Mouse (Mus musculus): ENCODE results near the gene Hmcn2. TPM values are rescaled to one million over a fixed set of nuclear protein-coding genes. Genes with fewer than 3 reads are reported as not detected.

Gene Hmcn2
- polyA plus RNA-seq, 2 experiments from 2014 or later = 0.48 to 0.53 TPM

DNA sequence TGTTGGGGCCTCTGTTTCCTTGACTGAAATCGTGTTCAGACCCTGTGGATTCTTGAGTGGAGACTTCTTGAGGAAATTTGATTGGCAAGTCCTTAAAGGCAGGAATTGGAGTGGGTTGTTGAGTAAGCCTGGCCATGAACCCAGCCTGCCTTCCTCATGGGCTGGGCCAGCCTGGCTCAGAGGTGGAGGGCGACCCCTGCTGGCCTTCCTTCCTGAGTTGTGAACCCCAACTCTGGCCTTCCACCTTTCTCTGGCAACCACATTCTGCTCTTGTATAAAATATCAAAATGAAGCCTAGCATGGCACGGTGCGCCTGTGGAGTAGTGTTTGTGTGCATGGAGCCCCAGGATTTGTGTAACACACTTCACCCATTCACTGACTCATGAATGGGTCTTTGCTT, 8.5 kb upstream of the Hmcn2 start:
- no peak for ATAC-seq

DNA sequence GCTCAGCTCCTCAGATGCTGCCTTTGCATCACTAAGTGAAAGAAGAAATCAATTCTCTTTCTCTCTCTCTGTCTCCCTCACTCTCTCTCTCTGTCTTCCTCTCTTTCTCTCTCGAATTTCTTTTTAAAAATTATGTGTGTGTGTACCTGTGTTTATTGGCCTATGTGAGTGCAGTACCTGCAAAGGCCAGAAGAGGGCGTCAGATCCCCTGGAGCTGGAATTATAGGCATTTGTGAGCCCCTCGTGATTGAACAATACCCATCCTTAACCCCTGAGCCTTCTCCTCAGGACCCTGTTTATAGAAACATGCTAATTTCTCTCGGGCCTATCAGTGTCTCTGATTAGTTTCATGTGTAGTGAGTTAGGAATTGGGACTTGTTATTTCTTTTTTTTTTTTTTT, 6.0 kb upstream of the Hmcn2 start:
- no peak for ATAC-seq

DNA sequence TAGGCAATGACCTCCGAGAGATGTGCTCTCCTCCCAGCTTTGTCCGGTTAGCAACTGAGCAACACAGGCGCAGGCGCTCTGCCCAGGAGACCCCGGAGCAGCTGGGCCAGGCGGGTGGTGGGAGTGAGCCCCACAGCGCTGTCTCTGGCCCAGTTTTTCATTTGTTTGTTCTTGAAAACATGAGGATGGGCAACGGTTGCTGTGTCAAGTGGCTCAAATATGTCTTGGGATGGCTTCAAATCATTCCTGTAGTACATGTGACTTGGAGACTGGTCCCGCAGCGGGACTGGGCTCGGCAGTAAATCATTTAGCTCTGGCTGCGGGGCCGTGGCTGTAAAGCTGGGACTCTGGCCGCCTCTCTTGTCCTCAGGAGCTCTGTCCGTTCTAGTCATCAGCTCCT, 4.7 kb upstream of the Hmcn2 start:
- no peak for ATAC-seq

DNA sequence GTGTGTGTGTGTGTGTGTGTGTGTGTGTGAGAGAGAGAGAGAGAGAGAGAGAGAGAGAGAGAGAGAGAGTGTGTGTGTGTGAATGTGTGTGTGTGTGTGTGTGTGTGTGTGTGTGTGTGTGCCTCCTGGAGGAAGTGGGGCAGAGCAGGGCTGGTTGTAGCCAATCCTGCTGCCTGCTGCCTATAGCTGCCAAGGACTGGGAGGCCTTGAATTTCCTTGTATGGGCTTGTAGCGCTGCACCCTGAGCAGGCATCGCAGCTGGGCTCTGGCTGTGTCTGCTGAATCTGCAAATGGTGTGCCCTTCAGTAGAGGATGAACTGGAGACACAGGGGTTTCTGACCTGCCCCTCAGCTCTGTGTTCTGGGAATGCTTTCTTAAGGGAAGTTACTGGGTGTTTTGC, 3.9 kb downstream of the Hmcn2 start:
- ATAC-seq = no peak

DNA sequence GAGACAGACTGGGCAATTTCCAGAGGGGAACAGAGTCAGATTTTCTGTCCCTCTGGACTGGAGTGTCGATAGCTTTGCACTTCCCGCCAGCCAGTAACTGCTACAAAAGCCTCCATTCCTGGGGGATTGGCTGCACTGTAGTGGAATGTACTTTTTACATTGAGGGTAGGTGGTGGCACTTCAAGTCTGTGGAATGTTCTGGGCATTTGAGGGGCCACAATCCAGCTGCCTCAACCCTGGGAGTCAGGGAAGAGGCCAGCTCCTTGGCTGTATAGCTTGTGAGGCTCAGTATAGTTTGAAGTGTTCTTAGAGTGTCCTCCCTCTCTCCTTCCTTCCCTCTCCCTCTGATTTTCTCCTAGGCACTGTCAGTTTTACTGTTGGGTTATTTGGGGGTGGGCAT, 5.0 kb downstream of the Hmcn2 start:
- no peak for ATAC-seq

DNA sequence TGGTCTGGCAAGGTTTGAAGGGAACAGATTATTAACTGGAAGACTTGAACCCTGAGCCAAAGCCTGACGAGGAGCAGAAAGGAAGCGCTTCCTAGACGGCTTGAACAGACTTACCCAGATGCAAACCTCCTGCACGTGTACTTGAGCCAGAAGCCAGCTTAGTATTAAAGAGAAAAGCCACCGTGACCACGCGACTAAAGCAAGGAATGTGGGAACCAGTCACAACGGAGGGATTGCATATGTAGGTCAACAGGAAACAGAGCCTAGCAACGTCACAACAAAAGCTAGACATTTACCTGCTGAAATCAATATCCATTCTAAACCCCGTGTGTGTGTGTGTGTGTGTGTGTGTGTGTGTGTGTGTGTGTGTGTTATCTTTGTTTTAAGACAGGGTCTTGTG, 13.0 kb downstream of the Hmcn2 start:
- no peak for ATAC-seq

DNA sequence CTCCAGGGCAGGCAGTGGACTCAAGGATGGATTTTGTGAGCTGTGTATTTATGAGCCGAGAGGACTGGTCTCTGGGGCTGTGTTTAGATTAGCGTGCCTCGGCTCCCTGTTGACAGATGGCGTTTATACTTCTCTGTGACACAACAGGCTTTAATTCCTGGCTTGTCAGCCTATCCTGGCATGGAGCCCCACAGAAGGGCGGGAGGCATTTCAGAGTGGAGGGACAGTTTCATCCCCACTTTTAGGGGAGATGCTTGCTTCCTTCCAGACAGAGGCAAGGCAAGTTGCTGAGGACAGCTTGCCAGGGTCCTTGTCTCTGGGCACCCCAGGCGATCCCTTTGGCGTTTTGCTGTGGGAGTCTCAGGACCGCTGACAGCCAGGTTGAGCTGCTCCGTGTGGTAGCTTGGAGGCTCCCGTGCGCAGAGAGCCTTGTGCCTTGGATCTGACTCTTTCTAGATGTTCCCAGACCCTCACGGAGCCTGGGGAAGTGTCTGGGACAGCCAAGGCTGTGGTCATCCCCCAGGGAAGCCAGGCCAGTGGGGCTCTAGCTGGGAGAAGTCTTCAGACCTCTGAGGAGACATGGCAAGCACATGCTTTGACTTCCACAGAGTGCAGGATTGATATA, 23.6 kb downstream of the Hmcn2 start:
- no peak for ATAC-seq

DNA sequence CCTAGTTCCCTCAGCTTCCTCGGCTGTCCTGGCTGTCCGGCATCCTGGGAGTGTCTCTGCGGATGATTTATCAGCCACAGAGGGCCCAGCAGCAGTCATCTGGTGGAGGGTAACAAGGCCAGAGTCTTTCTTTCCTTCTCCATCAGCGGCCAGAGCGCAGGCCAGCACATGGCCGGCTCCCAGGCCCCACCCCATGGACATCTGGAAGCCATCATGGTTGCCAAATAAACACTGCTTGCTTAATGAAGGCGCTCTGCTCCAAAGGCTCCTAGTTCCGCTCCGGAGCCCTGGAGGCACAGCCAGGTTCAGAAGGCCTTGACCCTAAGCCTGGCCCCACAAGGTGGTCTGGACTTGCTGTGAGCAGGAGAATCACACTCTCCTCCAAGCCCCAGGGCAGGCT, 25.6 kb downstream of the Hmcn2 start:
- no peak for ATAC-seq

DNA sequence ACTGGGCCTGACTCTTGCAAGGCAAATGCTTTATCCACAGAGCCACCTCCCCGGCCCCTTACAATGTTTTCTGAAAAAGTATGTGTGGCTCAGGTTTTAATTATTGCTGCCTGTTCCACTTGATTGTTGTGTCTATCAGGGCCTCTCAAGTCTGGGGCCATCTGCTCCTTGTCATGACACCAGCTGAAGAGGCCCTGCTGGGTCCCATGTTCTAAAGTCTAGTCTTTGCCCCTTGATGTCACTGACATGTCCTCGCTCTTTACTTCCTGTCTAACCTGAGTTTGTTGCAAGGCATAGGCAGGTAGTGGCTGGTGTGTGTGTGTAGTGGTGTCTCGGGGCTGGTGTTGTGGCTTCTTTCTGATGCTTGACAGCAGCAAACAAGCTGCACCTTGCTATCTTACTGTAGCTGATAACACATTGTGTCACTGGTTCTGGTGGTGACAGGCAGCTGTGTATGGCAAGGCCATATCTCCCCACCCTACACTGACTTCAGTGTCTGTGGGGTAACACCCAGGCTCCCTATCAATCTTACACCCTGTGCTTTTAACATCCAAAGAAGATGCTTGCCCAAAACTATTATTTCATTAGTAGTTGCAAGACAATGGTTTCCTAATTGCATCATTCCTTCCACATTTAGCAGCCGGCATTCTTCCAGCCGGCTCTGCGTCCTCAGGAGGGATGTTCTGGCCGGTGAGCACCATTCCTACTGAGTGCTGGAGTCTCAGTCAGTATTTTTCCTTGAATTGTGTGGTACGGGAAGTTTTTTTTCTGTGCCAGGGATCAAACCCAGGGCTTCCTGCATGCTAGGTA, 27.7 kb downstream of the Hmcn2 start:
- no peak for ATAC-seq

DNA sequence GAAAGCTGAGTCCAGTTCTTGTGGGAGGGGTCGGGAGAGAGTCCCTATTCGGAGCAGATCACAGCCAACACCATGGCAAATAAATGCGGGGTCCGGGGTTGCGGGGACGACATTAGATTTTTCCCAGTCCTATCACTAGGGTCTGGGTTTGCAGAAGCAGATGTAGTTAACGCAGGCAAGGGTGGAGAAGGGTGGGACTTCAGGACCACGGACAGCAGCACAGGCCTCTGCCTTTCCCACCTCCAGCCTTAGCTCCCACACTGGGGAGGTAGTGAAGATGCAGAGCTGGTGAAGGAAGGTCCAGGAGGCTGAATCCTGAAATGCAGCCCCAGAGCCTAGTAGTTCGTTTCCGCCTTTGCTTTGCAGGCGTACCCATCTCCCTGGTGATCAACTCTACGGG, 31.9 kb downstream of the Hmcn2 start:
- ATAC-seq = no peak

DNA sequence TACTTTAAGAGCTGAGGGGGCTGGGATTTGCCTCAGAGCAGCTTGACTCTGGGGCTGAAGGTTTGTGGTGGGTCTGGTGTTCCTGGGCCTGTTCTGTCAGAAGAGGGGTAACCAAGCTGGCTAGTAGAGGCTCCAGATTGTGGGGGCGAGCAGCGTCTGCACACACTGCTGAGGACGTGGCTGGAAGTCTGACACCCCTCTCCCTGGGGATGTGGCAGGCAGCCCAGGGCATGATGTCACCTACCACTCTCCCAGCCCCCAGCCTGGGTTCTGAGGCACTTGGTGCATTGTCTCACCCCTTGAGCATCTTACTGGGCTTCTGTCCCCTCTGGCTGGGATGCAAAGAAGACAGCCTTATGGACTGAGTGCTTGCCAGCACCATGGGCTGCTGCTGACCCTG, 34.2 kb downstream of the Hmcn2 start:
- ATAC-seq = no peak

DNA sequence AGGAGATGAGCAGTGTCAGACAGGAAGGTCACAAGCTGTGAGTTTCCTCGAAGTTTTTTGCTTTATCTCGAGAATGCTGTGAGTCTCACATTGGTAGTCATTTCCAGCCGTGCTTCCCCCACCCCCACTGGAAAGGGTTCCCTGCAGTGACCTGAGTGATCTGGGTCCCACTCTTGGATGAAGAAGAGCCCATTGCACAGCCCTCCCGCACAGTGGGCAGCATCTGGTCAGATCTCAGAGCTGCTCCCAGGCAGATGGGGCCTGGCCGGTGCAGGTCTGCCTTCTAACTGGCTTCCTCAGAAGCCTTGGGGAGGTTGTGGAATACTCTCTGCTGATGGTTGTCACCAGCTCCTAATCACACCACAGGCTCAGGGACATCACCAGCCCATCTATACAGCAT, 34.6 kb downstream of the Hmcn2 start:
- ATAC-seq = no peak

DNA sequence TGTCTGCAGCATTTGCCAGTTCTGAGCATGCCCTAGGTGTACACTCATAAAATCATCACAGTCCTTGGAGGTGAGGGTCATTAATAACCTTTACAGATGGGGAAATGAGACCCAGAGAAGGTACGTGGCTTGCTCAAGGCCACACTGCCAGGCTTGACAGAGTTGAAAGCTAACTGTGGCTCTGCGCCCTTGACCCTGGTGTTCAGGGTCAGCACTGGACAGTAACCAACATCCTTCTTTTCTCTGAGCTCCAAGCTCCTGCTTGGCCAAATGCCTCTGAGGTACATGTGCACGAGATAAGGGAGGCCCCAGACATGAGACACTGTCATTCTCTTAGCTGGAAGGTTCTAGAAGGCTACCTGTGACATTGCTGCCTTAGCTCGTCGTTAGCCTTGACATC, 42.6 kb downstream of the Hmcn2 start:
- ATAC-seq = no peak

DNA sequence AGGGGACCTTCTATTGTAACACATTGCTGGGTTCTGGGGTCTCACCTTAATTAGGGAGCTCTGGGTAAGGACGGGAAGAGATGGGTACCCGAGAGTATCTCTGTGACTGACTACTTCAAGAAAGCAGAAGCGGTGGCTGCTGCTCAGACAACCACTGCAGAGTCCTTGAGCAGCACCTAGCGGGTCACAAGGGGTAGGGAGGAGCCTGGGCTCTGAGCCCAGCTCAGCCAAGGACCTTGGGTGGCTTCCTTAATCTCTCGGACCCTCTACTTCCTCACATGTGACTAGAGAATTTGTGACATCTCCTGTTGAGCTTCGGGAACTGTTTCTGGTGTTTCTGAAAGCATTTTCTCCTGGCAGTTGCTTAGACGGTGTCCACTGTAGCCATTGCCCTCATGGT, 45.1 kb downstream of the Hmcn2 start:
- ATAC-seq = no peak

DNA sequence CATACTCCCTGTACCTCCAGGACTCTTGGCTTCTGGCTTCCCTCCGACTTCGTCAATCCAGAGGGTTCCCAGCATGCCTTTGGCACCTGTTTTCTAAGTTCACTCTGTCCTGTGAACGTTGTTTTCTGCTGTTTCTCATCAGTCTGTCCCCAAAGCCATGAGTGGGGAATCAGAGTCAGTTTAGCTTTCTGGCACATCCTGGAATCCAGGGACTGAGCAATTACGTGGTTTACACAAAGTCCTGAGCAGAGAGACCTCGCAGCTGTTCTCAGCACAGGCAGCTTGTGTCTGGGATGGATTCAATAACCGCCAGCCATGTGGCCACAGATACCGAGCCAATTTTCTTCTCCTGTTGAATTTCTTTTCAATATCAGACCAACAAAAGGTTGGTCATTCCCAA, 53.0 kb downstream of the Hmcn2 start:
- no peak for ATAC-seq

DNA sequence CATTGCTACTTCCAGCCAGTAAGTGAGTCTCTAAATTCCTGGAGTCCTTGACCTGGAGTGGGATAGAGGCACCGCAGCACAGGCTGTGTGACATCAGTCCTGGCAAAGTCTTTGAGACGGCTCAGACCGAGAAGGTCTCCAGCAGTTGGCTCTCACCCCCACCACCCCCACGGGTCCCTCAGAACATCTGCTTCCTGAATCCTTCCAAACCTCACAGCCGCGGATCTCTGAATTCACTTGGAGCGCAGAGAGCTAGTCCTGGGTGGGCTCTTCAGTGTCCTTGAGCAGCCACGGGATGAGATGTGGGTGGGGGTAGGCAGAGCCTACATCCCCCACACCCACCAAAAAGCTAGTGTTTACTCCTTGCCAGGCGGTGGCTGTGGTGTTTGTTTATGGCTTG, 57.2 kb downstream of the Hmcn2 start:
- ATAC-seq = no peak

DNA sequence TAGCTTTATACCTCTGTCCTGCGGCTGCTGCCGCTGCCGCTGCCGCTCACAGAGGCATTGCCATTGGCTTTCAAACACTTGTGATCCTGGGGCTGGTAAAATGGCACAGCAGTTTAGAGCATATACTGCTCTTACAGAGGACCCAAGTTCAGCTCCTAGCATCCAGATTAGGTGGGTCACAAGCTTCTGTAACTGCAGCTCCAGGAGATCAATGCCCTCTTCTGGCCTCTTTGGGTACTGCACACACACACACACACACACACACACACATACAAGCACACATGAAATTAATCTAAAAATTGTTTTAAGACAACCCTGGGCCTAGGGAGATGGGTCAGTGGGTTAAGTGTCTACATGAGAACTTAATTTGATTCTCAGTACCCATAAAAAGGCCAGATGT, 58.0 kb downstream of the Hmcn2 start:
- no peak for ATAC-seq

DNA sequence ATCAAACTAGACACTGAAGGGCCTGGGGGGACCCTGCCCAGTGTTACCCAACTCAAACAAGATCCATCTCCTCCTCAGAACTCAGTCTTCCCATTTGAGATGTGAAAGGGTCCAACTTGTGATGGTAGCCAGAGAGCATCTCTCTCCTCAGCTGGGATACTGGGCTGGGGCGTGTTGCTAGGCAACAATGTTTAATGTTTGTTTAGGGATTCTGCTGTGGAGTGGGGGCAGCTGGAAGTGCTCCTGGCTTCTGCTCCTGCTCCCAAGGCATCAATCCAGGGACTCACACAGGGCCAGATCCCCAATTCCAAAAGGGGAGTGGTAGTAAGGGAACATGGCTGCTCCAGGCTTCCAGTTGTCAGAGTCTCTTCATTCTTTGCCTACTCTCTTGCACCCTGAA, 60.2 kb downstream of the Hmcn2 start:
- no peak for ATAC-seq

DNA sequence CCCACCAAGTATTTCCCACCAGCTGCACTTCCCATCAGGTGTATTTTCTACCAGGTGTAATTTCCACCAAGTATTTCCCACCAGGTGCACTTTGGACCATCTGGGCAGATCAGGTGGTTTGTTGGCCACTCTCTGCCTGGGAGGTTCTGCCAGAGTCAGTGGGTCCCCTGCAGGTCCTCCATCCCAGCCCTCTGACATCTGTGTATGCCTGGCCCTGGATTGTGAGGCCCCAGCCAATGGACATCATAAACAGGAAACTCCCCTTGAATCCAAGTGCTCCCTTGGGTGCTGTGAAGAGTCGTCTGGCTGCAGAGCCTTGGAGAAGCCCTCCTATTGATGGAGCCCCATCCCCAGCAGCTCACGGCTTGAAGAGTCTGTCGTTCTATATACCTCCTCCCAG, 61.8 kb downstream of the Hmcn2 start:
- ATAC-seq = no peak

DNA sequence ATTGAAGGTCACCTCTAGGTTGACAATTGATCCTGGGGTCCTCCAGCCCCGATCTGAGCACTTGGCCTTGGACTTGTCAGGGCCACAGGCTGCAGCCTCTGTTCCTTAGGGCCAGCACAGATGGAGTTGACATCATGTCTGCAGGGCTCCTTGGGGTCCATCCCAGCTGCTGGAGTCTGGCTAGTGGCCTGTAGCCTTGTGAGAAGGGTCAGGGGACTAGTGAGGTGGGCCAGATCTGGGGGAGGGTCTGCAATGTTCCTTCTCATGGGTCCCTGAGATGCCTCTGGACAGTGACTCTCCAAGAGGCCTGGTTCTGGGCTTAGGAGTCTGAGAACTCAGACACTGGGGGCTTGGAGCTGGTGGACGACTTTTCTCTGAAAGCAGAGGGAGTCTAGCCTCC, 63.3 kb downstream of the Hmcn2 start:
- ATAC-seq = no peak

DNA sequence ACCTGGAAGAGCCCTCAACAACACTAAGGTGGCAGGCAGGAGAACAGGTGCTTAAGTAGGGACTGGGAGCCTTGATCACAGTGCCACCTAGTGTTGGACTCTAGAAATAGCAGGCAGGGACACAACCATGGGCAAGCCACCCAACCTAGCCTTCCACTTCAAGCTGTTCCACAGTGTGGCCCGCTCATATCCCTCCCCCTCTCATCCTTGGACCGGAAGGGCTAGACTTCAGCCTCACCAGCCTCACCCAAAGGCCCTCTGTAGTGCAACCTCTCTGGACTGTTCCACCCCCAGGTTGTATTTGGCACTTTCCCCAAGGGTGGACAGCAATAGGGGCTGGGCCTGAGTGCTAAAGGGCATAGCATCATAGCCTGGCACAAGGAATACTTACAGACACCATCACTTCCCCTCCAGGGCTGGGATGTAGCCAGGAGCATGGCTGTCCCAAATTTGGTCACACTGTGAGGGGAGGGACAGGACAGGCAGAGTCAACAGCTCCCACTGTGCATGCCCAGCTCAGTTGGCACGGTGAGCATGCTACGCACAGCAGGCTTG, 67.2 kb downstream of the Hmcn2 start:
- ATAC-seq = no peak

DNA sequence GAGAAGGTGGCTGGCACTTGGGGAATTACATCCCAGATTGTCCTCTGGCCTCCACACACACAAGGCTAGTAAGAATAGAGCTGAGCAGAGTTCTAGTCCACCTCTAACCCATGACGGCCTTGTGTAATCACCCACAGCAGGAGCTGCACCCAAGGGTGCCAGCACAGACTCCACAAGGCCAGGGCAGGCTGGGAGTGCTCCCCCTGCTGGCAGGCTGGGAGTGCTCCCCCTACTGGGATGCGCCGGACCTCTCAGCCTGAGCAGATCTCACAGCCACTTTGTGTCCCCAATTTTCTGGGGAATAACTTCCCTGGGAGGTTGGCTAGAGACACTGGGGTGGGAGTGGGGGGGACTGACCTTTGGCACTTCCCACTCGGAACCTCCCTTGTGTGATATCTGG, 68.7 kb downstream of the Hmcn2 start:
- no peak for ATAC-seq

DNA sequence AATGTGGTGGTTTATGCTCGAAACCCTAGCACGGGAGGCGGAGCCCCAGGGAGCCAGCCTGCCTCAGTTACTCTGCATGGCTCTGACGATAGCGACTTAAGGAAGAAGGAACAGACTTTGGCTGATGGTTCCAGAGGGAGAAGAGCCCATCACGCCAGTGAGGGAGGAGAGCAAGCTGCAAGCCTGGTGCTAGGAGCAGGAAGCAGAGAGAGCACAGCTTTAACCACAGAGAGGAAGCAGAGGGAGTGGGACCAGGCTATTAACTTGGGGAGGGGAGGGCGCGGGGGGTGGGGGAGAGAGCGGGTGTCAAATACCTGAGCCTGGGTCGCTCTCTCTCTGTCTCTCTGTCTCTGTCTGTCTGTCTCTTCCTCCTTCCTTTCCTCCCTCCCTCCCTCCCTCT, 102.8 kb downstream of the Hmcn2 start:
- no peak for ATAC-seq

DNA sequence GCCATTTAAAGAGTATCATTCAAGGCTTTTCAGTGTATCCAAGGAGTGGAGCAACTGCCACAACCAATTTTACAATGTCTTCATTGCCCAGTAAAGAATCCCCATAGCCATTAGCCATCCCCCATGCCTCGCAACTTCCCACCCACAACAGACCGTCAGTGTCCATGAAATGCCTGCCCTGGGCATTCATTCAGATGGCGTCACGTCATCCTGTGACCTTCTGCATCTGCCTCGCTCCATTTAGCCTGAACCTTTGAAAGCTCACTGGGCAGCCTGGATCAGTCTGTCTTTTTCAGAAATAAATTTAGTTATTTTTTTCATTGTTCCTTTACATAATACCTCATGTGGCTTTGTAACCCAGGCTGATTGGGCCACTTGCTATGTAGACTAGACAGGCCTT, 103.8 kb downstream of the Hmcn2 start:
- ATAC-seq = no peak

DNA sequence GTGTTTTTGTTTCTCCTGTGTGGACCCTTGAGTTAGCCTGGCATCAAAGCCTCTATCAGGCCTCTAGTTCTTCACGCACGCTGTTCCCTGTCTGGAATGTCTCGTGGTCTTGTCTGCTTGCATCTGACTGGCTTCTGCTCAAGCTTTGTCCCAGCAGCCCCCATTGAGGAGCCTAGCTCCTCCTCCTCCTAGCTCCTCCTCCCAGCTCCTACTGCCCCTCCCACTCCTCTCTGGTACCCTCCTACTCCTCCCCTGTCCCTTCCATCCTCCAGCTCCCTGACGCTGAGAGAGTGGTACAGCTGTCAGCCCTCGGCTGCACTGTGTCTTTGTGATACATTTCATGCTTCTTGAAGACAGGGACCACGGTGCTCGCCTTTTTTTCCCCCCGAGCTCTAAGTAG, 104.4 kb downstream of the Hmcn2 start:
- no peak for ATAC-seq
